Mouse (Mus musculus) ES-Bruce4 (cell line): ENCODE results near the gene Crip2.

Experiments used
- CTCF ChIP-seq: IDR thresholded peaks from one replicate; pipeline ENCODE4 v1.8.1; 2011; ENCODE audit warnings: low read depth, low read length
- POLR2A ChIP-seq: IDR thresholded peaks from one replicate; pipeline ENCODE4 v1.8.1; 2011; ENCODE audit warnings: low read length; ENCODE audit not compliant: insufficient read depth

DNA sequence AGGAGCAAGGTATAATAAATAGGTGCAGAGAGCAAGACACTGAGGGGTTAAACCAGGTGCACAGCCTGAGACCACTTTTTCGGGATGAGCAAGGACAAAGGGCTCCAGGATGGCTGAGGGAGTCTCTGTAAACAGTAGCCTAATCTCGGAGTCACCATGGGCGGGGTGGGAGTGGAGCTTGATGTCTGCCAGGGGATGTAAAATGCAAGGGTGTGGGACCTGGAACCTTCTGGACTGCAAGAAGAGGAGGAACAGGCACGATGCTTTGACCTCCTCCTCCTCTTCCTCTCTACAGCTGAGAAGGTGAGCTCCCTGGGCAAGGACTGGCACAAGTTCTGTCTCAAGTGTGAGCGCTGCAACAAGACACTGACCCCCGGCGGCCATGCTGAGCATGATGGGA lies 3.1 kb downstream of the Crip2 start:
- TF ChIP-seq CTCF (peak; percentile 22), POLR2A (no peak)
